Mouse (Mus musculus) C2C12 (cell line): Measurements from ENCODE around the gene Mpp6.

Experiments
- CEBPB ChIP-seq: IDR thresholded peaks from one replicate; pipeline ENCODE4 v1.6.1; 2011; ENCODE audit warnings: low read depth, mild to moderate bottlenecking, control low read depth, moderate library complexity
- CTCF ChIP-seq: IDR thresholded peaks from one replicate; pipeline ENCODE4 v1.5.1; 2011; ENCODE audit not compliant: control insufficient read depth, insufficient read depth, insufficient read length
- FOSL1 ChIP-seq: IDR thresholded peaks from one replicate; pipeline ENCODE4 v1.8.0; 2011; ENCODE audit warnings: mild to moderate bottlenecking, low read length; ENCODE audit not compliant: poor library complexity, insufficient read depth, severe bottlenecking
- MAX ChIP-seq: IDR thresholded peaks from one replicate; pipeline ENCODE4 v1.6.1; 2011; ENCODE audit warnings: mild to moderate bottlenecking, control low read depth

GRCm38 (mm10) chr6:50214711-50215372 lies 104.8 kb downstream of the Mpp6 start:
- TF ChIP-seq FOSL1: no peak
- no peak for TF ChIP-seq CTCF
- no peak for TF ChIP-seq MAX
- no peak for TF ChIP-seq CEBPB
